Mouse (Mus musculus) WW6 (cell line): ENCODE measurements around the gene Adipoq.

Experiments
- DNase-seq: peaks from one replicate; pipeline ENCODE4 v3.0.0-alpha.2; 2013; ENCODE audit warnings: low read depth, low spot score

Gene Adipoq

DNA sequence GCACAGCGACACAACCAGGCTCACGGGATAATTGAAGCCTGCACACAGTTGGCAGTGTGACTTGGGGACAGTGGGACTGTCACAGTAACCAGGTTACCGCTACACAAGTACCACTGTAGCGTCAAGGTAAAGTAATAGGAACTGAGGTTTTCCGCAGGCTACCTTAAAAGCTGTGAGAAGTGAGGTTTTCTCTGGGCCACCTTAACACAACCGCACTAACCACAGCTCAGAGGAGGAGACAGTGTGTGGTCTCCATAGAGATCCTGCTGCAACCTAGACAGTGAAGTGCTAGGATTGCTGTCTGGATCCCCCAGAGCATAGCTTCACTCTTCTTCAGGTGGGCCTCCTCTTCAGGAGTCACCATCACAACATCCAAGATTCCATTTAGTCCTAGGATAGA lies 50.5 kb downstream of the Adipoq start:
- DNase-seq = no peak

DNA sequence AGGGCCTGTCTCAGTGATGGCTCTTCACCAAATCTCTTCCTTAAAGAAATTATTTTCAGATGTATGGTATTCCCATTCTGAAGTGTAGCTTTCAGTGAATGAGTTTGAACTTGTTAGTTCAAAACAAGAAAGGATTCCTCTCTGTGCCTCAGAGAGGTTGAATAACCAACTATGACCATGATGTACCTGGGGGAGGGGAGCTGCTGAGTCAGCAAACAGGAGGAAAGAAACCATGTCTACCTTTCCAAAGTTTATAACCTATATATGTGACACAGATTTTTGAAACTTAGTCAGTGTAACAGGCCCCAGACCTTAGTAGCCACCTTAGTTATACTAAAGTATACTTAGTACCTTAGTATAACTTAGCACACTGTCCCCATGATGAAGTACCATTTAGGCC lies 55.2 kb downstream of the Adipoq start:
- DNase-seq = no peak
